Mouse (Mus musculus): ENCODE measurements around the gene Fcgr1. TPM values are rescaled to one million over a fixed set of nuclear protein-coding genes. Genes with fewer than 3 reads are reported as not detected.
A peak's percentile ranks its signal among the peaks of the same experiment; 100 is the strongest.
"Not testable (repeated sequence)": the region's sequence is repeated elsewhere in the genome, so short reads cannot be mapped to it uniquely, and the experiment has no call there.

The Fcgr1 gene
- polyA plus RNA-seq, 1 experiment: not detected

DNA sequence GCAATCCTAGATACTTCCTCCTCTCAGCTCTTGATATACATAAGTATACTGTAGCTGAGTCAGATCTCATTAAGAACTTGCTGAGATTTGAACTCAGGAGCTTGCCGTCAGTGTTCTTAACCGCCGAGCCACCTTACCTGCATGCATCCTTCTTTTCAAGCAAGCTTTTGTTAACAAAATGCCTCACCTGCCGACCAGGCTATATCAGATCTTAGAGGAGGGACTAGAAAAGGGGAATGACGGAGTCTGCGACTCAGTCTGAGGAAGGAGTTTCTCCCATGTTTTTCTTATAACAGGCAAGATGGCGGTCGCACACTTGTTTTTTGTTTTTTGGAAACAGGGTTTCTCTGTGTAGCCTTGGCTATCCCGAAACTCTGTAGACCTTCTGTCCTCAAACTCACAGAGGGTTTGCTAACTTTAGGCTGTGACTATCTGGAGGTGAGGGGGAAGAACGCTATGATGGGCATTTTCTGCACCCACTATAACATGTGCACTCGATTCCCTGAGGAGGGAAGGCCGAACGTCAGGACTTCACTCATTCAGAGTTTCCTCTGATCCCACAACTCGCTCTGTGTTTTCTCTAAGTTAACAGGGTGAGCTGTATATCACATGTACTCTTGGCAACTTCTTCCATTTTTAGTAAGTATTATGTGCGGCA, 35.1 kb upstream of the Fcgr1 start:
- Histone ChIP-seq H3K36me3 (ENCODE audit: control insufficient read depth) (no peaks in the 10 kb centered on the region), H3K4me3 (replicated peaks) (no peak overlapping the region), H3K4me1 (ENCODE audit: control insufficient read depth) (peaks cover 26% of the 10 kb centered on the region), H3K9me3 (ENCODE audit: control insufficient read depth, low read length) (no peaks in the 10 kb centered on the region), H3K27me3 (ENCODE audit: control insufficient read depth) (peaks cover 90% of the 10 kb centered on the region)
- TF ChIP-seq GATA1 (IDR thresholded peaks at IDR 0.05; ENCODE audit: low read length): no peak

DNA sequence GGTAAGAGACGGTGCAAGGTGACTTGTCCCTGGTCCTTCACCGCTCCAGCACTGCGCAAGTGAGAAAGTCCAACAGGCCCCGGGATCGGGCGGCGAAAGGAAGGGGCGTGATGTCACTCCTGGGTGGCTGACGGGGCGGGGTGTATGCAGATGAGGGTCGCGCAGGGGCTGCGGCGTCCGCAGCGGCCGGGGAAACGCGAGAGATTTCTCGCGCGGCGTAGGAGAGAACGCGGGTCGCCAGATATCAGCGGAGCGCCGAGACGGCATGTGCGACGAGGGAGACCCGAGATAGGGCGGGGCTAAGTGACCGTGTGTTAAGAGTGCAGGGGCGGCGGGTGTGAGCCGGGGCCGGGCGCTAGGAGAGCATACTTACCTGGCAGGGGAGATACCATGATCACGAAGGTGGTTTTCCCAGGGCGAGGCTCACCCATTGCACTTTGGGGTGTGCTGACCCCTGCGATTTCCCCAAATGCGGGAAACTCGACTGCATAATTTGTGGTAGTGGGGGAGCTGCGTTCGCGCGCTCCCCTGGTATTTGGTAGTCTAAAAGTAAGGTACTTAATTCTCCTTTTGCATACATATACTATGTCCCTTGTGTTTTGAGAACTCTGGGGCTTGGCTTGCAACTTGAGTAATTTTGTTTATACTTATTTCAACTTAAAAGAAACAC, 34.4 kb upstream of the Fcgr1 start:
- H3K36me3 ChIP-seq (ENCODE audit: control insufficient read depth); H3K9me3 ChIP-seq (ENCODE audit: control insufficient read depth, low read length); H3K4me3 ChIP-seq (replicated peaks): not testable (repeated sequence)
- Histone ChIP-seq H3K27me3 (ENCODE audit: control insufficient read depth) (peaks cover 86% of the 10 kb centered on the region), H3K4me1 (ENCODE audit: control insufficient read depth) (peaks cover 19% of the 10 kb centered on the region)

DNA sequence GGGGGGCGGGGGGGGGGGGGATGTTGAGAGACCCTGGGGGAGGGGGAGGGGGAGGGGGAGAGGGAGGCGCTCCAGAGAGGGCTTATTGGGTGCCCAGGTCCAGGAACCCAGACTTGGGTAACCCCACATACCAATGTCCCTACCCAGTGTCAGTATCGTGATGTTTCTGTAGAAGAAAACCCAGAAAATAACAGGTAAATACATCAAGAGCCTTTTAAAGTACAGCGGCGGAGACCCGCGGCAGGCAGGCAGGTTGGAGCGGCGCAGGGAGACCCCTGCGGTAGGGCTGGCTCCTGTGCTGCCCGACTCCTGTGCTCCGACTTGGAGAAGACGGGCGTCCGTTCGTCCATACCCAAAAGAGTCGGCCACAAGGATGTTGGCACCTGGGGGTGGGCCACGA, 33.9 kb upstream of the Fcgr1 start:
- H3K4me1 ChIP-seq (ENCODE audit: control insufficient read depth): peaks cover 15% of the 10 kb centered on the region
- peak overlapping the region; percentile 44 for H3K4me3 ChIP-seq (replicated peaks)
- H3K27me3 ChIP-seq (ENCODE audit: control insufficient read depth): peaks cover 83% of the 10 kb centered on the region

DNA sequence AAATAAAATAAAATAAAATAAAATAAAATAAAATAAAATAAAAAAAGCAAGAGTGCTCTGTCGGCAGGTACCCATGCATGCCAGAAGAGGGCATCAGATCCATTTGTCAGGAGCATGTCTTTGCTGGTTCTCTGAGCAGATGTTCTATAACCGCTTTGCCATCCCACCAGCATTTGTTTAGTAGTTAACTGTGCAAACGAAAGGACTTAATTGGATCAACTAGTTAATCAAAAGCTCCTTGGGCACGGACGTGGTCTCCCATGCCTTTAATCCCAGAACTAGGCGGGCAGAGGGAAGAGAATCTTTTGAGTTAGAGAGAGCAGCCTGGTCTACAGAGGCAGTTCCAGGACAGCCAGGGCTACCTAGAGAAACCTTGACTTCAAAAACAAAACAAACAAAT, 33.4 kb upstream of the Fcgr1 start:
- peaks cover 83% of the 10 kb centered on the region for H3K27me3 ChIP-seq (ENCODE audit: control insufficient read depth)
- H3K4me1 ChIP-seq (ENCODE audit: control insufficient read depth): peaks cover 12% of the 10 kb centered on the region
- no peak for TF ChIP-seq GATA1 (IDR thresholded peaks at IDR 0.05; ENCODE audit: low read length)
- no peak for TF ChIP-seq TAL1 (IDR thresholded peaks at IDR 0.05; ENCODE audit: low read length)
- no peak overlapping the region for H3K4me3 ChIP-seq (replicated peaks)
- no peaks in the 10 kb centered on the region for H3K9me3 ChIP-seq (ENCODE audit: control insufficient read depth, low read length)
- H3K36me3 ChIP-seq (ENCODE audit: control insufficient read depth): no peaks in the 10 kb centered on the region

More for the DNA sequence above, 33.9 kb upstream of the Fcgr1 start:
- Histone ChIP-seq H3K36me3 (ENCODE audit: control insufficient read depth) (no peaks in the 10 kb centered on the region), H3K9me3 (ENCODE audit: control insufficient read depth, low read length) (no peaks in the 10 kb centered on the region)
- TF ChIP-seq GATA1 (IDR thresholded peaks at IDR 0.05; ENCODE audit: low read length): no peak
- no peak for TF ChIP-seq TAL1 (IDR thresholded peaks at IDR 0.05; ENCODE audit: low read length)

DNA sequence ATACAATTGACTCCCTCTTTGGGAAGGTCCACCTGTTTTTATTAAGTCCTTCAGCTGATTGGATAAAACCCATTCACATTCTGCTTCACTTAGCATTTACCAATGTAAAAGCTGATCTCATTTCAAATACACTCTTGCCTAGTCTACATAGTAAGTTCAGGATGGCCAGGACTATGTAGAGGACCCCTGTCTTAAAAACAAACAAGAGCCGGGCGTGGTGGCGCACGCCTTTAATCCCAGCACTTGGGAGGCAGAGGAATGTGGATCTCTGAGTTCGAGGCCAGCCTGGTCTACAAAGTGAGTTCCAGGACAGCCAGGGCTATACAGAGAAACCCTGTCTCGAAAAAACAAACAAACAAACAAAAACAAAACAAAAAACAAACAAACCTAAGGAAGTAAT, 30.0 kb upstream of the Fcgr1 start:
- peaks cover 58% of the 10 kb centered on the region for H3K27me3 ChIP-seq (ENCODE audit: control insufficient read depth)
- not testable (repeated sequence) for H3K36me3 ChIP-seq (ENCODE audit: control insufficient read depth); H3K4me3 ChIP-seq (replicated peaks); H3K9me3 ChIP-seq (ENCODE audit: control insufficient read depth, low read length)
- H3K4me1 ChIP-seq (ENCODE audit: control insufficient read depth): peaks cover 13% of the 10 kb centered on the region

DNA sequence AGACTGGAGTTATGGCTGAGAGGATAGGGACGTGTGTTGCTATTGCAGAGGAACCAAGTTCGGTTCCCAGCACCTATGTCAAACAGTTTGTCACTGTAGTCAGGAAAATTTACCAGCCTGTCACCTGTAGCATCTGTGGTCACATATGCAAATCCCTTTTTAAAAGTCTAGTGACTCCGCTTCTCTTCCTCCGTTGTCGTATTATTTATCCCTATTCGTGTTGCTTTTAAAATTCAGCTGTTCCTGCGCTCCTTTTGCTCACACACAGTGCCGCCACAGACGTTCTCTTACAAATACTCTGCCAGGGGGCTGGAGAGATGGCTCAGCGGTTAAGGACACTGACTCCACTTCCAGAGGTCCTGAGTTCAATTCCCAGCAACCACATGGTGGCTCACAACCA, 28.8 kb upstream of the Fcgr1 start:
- Histone ChIP-seq H3K27me3 (ENCODE audit: control insufficient read depth) (peaks cover 46% of the 10 kb centered on the region), H3K36me3 (ENCODE audit: control insufficient read depth) (no peaks in the 10 kb centered on the region), H3K4me1 (ENCODE audit: control insufficient read depth) (peaks cover 7% of the 10 kb centered on the region), H3K4me3 (replicated peaks) (no peak overlapping the region), H3K9me3 (ENCODE audit: control insufficient read depth, low read length) (peaks cover 3% of the 10 kb centered on the region; the same call in 1 of the 2 replicates)
- TF ChIP-seq TAL1 (IDR thresholded peaks at IDR 0.05; ENCODE audit: low read length): no peak

DNA sequence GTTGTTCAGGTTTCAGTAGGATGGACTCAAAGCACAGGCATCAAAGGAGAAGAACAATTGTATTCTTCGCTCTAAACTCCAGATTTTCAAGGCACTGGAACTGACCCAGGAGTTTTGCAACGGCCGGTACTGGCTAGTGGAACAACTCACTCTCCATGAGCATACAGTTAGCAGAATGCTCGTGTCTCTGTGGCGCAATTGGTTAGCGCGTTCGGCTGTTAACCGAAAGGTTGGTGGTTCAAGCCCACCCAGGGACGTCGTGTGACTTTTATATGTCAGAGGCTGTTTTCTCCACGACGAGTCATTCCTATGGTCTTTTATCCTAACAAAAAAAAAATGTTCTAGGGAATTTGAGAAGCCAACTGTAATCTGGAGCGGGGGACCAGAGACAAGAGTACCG, 28.1 kb upstream of the Fcgr1 start:
- no peak for TF ChIP-seq GATA1 (IDR thresholded peaks at IDR 0.05; ENCODE audit: low read length)
- TF ChIP-seq TAL1 (IDR thresholded peaks at IDR 0.05; ENCODE audit: low read length): no peak
- Histone ChIP-seq H3K9me3 (ENCODE audit: control insufficient read depth, low read length) (peaks cover 3% of the 10 kb centered on the region; the same call in 1 of the 2 replicates), H3K4me3 (replicated peaks) (no peak overlapping the region), H3K36me3 (ENCODE audit: control insufficient read depth) (no peaks in the 10 kb centered on the region), H3K27me3 (ENCODE audit: control insufficient read depth) (peaks cover 39% of the 10 kb centered on the region), H3K4me1 (ENCODE audit: control insufficient read depth) (peaks cover 3% of the 10 kb centered on the region; the same call in 1 of the 2 replicates)

DNA sequence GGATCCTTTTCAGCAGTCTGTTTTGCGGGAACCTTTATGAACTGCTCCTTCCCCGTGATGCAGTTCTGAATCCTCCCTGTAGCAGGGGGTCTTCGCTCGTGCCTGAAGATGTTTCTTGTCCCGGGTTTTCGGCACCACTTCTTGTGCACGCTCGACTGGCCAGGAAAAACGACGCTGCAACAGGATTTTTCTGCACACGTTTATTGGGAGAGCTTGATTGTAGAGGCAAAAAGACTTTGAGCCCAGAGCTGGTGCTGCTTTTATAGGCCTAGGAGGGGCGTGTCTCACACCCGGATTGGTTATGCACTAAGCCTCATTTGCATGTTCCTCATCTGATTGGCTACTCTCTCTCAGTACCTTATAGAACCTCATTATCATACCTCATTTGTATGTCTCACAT, 26.2 kb upstream of the Fcgr1 start:
- not testable (repeated sequence) for H3K36me3 ChIP-seq (ENCODE audit: control insufficient read depth); H3K4me3 ChIP-seq (replicated peaks); H3K9me3 ChIP-seq (ENCODE audit: control insufficient read depth, low read length); H3K4me1 ChIP-seq (ENCODE audit: control insufficient read depth)
- peaks cover 22% of the 10 kb centered on the region for H3K27me3 ChIP-seq (ENCODE audit: control insufficient read depth)

DNA sequence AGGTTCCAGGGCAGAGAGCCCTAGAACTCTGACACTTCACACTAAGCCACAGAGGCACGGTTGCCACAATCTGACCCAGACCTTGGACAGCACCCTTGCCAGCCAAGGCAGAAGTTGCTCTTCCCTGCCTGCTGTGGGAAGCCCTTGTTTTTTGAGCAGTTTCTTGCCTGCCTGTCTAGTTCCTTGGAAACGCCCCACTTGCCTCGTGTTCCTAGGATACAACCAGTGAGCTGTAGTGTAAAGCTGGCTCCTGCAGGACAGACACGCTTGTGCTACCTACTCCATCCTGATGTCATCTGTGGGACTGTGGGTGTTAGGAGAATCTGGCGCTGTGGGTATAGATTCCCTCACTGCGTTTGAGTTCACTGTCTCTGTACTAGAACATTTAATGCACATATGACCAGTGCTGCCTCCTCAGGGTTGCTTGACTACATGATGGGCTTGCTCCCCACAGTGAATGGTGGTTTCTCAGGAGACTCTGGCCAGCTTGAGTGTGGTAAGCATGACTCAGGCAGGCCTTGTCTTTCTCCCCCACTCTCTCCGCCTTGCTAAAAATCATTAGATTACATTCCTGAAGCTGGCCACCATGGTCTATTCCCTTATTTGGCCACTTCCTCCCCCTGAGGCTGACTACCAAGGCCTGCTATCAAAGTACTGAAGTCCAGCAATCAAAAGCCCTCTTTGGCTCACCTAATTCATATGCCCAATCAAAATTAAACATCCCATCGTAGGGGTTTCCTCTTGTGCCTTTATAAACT, 18.8 kb upstream of the Fcgr1 start:
- Histone ChIP-seq H3K4me1 (ENCODE audit: control insufficient read depth) (no peaks in the 10 kb centered on the region), H3K9me3 (ENCODE audit: control insufficient read depth, low read length) (peaks cover 2% of the 10 kb centered on the region; the same call in 1 of the 2 replicates), H3K4me3 (replicated peaks) (no peak overlapping the region), H3K36me3 (ENCODE audit: control insufficient read depth) (no peaks in the 10 kb centered on the region; the same call in 1 of the 2 replicates), H3K27me3 (ENCODE audit: control insufficient read depth) (no peaks in the 10 kb centered on the region)
- TF ChIP-seq GATA1 (IDR thresholded peaks at IDR 0.05; ENCODE audit: low read length) (no peak), TAL1 (IDR thresholded peaks at IDR 0.05; ENCODE audit: low read length) (no peak)

All from erythroblast, embryonic 14.5 days (primary cell).